Mouse (Mus musculus) liver, postnatal 0 days (tissue): ENCODE data around the gene Pth1r.

ENCODE experiments used
- CTCF ChIP-seq: sonication (generic); IDR thresholded peaks from 2 replicates; pipeline ENCODE4 v1.5.1; 2016; ENCODE audit warnings: antibody characterized with exemption, low read depth
- EP300 ChIP-seq: IDR thresholded peaks from 2 replicates; pipeline ENCODE4 v1.6.1; 2016; ENCODE audit warnings: antibody characterized with exemption, low read depth, mild to moderate bottlenecking

- TF ChIP-seq CTCF (no peak), EP300 (no peak)
Observed at GRCm38 (mm10) chr9:110681817-110682216, 65.1 kb downstream of the Pth1r start.
